Mouse (Mus musculus) G1E-ER4 (cell line): Measurements from ENCODE around the gene Abhd14a. TPM values are rescaled to one million over a fixed set of nuclear protein-coding genes. Genes with fewer than 3 reads are reported as not detected.

Experiments
- GATA1 ChIP-seq: IDR thresholded peaks from one replicate; pipeline ENCODE4 v1.8.0; 2012; ENCODE audit warnings: low read length, inconsistent platforms
- polyA plus RNA-seq: library from polyadenylated mRNA; stranded (reverse); fragments of >175 nt; gene quantifications from 2 replicates; pipeline ENCODE4 v1.2.3, GENCODE M21; 2012

Abhd14a gene
- polyA plus RNA-seq, 1 experiment: 13.6 TPM

DNA sequence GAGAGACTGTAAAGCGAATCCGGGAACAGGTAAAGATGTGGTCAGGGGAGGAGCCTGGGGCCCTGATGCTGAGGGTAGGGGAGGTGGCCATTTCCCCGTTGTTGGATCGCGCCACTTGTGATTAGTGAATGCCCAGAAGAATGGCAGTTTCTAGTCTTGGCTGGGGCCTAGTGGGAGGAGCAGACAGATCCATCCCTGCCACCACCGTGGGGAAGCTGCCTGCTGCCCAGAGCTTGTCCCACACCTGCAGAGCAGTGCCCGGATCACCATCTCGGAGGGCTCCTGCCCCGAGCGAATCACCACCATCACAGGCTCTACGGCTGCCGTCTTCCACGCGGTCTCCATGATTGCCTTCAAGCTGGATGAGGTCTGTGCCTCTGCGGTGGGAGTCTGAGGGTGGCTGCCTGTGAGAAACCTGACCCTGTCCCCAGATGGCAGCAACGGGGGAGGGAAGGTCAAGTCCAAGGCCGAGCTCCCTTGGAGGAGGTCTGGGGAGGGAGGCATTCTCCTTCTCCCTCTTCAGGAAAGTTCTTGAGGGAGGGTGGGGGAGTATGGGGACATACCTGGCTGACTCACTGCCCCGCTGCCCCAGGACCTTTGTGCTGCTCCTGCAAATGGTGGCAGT lies 13.0 kb upstream of the Abhd14a start:
- no peak for TF ChIP-seq GATA1

GRCm38 (mm10) chr9:106459946-106460345 lies 12.5 kb upstream of the Abhd14a start:
- no peak for TF ChIP-seq GATA1

DNA sequence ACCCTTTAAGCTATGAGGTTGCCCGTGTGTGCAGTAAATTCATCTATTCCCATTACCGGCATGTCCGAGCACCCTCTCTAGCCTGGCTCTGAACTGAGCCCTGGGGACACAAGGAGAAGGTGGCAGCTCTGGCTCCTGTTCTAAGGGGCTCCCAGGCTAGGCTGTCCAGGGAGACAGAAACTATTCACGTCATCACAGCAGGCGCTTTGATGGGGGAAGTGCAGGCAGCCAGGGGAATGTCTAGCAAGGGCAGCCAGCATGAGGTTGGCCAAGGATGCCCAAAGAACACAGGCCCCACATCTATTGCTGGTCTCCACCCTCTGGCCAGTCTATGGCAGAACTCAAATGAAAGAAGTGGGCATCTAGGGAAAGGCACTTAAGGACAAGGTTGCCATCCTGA lies 10.4 kb upstream of the Abhd14a start:
- TF ChIP-seq GATA1: no peak

DNA sequence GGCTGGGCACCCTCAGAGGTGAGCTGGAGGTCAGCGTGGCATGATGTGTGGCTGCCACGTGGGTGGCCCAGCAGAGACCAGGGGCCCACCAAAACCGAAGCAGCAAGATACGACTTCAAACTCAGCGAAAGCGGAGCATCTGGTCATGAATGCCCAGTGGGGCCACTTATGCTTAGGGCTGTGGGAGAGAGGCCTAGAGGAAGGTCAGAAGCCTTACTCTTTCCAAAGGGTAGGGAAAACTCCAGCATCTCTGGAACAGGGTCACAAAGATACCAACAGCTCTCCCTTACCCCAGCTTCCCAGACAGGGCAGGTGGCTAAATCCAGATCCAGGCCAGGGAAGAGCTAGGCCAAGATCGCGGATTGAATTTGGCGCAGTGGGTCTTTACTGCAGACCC lies 9.7 kb upstream of the Abhd14a start:
- no peak for TF ChIP-seq GATA1

- TF ChIP-seq GATA1: no peak
Observed at GRCm38 (mm10) chr9:106456325-106457162, 9.1 kb upstream of the Abhd14a start.

GRCm38 (mm10) chr9:106454888-106455681 lies 7.6 kb upstream of the Abhd14a start:
- TF ChIP-seq GATA1: no peak

DNA sequence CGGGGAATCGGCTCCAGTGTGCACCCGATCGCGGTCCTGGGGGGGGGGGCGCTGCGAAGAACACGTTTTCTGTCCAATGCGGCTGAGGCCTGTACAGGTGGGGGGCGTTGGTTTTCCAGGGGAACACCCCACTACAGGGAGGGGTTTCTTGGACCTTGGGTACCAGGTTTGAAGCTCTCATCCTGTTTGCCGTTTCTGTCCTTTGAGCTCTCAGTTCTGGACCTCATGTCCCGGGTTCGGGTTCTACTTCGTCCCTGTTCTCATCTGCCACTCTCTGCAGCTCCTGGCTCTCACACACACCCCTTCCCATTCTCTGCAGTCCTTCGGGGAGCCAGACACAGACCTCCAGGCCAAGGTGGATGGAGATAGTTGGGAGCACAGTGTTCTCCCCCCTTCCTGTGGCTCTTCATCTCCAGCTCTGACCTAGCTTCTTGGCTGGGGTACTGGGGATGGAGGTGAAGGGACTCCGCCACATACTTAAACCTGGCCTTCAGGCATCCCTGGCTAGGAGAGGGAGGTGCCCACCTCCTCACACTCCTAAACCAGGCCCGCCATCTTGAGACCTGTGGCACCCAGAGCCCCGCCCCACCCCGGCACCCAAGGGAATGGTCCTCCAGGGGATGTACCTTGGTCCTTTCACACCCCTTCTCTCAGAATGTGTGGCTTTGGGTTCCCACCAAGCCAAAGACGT lies 6.7 kb upstream of the Abhd14a start:
- TF ChIP-seq GATA1: no peak

- TF ChIP-seq GATA1: no peak
Observed at GRCm38 (mm10) chr9:106453271-106454070, 6.0 kb upstream of the Abhd14a start, which contains the start of gene Pcbp4. Gene Pcbp4, plus strand, starts transcription at chr9:106453291.

- no peak for TF ChIP-seq GATA1
Observed at GRCm38 (mm10) chr9:106452821-106453220, 5.3 kb upstream of the Abhd14a start.

GRCm38 (mm10) chr9:106452351-106452750 lies 4.9 kb upstream of the Abhd14a start:
- no peak for TF ChIP-seq GATA1

DNA sequence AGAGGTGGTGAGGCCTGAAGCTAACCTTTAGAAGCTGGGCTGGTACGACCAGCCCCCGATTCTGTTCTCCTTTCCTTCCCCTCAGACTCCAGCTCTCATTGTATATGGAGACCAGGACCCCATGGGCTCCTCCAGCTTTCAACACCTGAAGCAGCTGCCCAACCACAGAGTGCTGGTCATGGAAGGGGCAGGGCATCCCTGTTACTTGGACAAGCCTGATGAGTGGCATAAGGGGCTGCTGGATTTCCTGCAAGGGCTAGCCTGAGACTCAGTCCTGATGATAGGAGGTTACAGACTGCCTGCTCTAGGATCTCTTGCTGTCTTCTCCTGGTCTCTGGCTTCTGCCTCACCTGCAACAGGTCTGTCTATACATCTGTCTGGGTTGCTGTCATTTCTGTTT lies 4.4 kb upstream of the Abhd14a start:
- no peak for TF ChIP-seq GATA1

DNA sequence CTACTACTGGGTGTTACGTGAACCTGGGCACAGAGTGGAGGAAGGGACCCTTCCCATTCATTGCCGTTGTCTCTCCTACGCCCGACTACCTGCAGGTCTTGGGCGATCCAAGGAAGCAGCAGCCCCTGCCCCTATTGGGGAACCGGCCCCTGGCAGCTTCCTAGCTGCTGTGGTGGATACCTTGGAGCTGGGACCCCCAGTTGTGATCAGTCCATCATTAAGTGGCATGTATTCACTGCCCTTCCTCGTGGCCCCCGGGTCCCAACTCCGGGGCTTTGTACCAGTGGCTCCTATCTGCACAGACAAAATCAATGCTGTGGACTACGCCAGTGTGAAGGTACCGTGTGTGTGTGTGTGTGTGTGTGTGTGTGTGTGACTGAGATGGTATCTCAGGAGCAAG lies 3.8 kb upstream of the Abhd14a start:
- no peak for TF ChIP-seq GATA1

DNA sequence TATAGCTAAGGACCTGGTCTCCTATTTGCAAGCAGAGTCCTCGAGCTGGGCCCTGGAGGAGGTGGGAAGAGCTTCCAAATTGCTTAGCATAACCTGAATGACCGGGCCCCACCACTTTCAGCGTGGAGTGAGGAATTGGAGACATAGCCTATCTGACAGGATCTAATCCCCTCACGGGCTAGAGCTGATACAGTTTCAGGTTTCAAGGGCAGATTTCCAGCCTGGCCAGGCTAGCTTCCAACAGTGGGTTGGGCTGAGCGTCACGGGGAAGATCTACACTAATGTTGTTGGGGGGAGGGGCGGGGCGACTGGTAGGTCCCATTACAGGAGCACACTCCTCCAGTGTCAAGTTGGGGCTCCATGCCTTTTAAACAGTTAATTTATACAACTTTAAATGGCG lies 3.2 kb upstream of the Abhd14a start:
- TF ChIP-seq GATA1: no peak

DNA sequence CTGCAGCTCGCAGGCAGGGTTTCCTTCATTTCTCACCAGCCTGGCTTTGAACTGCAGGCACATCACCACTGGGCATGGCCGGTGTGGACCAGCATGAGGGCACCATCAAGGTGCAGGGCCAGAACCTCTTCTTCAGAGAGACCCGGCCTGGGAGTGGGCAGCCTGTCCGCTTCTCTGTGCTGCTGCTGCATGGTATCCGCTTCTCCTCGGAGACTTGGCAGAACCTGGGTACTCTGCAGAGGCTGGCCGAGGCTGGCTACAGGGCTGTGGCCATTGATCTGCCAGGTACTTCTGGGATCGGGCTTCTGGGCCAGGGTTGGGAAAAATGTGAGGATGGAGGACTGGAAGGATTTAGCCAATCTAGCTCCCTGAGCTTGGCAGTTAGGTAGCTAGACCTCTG lies 2.5 kb upstream of the Abhd14a start:
- no peak for TF ChIP-seq GATA1
